Mouse (Mus musculus) urinary bladder, postnatal 14 days (tissue): ENCODE data around the gene Tm9sf1.

Experiments used
- DNase-seq: peaks from one replicate; pipeline ENCODE4 v3.0.0; 2021; ENCODE audit warnings: low spot score

Gene Tm9sf1

DNA sequence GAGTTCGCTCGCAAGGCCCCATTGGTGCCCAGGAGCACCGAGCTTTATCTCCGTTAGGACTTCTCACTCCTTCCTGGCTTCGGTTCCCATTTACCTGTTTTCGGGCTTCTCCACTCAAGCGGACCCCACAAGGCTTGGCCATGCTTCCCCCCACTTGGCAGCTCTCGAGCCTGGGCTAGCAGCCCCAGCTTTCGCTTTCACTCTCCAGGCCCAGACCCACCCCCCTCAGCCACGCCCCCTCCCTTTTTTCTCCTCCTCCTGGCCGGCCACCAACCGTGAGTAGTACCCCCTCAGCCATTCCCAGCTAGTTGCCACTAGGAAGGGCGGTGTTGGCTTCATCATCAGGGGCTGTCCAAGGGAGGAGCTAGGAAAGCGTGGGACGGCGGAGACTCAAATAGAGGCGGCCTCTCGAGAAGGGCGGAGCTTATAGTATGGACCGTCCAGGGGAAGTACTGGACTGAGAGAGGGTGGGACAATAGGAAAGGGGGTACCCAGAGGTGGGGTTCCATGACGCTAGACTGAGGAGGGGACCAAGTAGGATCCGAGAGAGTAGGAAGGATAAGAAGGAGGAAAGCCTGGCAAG is 52.8 kb downstream of the Tm9sf1 start, which contains the start of gene Psme2:
Gene Psme2, minus strand, starts transcription at position 366 of the 583 bp plus-strand sequence.
- peak; percentile 94 for DNase-seq

DNA sequence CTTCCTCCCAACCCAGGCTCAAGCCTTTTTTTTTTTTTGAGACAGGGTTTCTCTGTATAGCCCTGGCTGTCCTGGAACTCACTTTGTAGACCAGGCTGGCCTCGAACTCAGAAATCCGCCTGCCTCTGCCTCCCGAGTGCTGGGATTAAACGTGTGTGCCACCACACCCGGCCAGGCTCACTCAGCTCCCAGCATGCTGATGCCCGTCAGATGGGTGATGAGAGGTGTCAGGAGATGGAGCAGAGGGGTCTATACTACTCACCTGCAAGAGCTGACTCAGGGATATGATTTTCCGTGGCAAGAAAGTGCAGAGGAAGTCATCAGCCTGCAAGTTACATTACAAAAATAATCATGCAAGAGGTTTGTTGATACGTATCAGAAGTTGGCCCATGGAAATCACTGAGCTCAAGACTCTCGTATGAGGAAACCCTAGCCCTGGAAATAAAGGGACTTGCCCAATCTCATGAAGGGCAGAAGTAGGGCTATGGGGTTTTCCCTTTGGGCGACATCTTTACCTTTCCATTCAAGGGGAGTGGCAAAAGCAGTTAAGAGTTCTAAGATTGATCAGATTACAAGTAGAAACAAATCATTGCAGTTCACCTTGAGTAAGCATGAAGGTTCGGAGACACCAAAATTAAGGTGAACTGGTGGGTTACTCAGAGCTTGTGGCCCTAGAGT is 53.7 kb downstream of the Tm9sf1 start:
- no peak for DNase-seq

DNA sequence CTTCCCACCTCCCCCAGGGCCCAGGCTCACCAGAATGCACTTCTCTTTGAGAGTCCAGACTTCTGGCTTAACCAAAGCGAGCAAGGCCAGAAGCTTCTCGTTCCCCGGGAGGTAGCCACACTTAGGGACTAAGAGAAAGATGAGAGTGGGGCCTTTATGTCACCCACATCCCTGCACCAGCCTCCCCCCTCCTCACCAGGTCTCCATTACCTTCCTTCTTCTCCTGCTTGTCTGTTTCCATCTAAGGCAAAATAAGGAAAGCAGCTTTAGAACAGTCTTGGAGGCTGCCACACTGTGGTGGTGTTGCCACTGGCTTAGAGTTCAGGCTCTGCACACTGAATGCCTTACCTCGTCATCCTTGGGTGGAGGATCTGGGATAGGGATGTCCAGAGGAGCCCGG is 54.3 kb downstream of the Tm9sf1 start:
- no peak for DNase-seq

DNA sequence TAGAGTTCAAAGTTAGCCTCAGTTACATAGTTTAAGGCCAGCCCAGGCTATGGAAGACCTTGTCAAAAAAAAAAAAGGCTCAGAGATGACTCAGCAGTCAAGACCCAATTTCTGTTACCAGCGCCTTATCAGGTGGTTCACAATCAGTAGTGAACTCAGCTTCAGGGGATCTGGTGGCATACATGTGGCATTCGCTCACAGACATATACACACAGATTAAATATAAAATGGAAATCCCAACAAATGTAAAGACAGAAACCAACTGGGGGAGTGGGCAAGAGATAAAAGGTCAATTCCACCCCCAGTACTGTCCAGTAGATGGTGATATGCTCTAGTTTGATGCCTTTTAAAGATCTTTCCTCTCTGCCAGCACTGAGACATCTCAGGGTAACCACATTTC is 57.5 kb downstream of the Tm9sf1 start:
- DNase-seq = no peak
